Mouse (Mus musculus) limb, embryonic 15.5 days (tissue): ENCODE measurements at regions not wholly inside any gene's neighbourhood (a gene's known extent, or its start where the extent isn't known, plus 50 kb on each side); places are given as distances from the start of the nearest gene placed in this dataset.

Source experiments
- ATAC-seq: fragments of 200-750 bp; cut with Nextera tagmentation; 2 replicates; pipeline ENCODE4 v1.8.0; 2017; ENCODE audit warnings: low read depth, moderate TSS enrichment; ENCODE audit not compliant: insufficient number of reproducible peaks, low FRiP score, low TSS enrichment
- H3K27ac ChIP-seq: fragments of 300-500 bp; sonication (generic); 2 replicates; pipeline ENCODE4 v1.5.1; 2015; ENCODE audit warnings: moderate library complexity, mild to moderate bottlenecking, inconsistent platforms
- H3K27me3 ChIP-seq: fragments of 300-500 bp; sonication (generic); 2 replicates; pipeline ENCODE4 v1.6.1; 2015; ENCODE audit warnings: inconsistent platforms
- H3K36me3 ChIP-seq: fragments of 300-500 bp; sonication (generic); 2 replicates; pipeline ENCODE4 v1.6.1; 2015; ENCODE audit warnings: inconsistent platforms
- H3K4me1 ChIP-seq: fragments of 300-500 bp; sonication (generic); 2 replicates; pipeline ENCODE4 v1.6.1; 2015; ENCODE audit warnings: inconsistent platforms
- H3K4me2 ChIP-seq: fragments of 300-500 bp; sonication (generic); 2 replicates; pipeline ENCODE4 v1.6.1; 2015; ENCODE audit warnings: mild to moderate bottlenecking, inconsistent platforms
- H3K4me3 ChIP-seq: fragments of 300-500 bp; sonication (generic); 2 replicates; pipeline ENCODE4 v1.5.1; 2015; ENCODE audit warnings: mild to moderate bottlenecking, inconsistent platforms
- H3K9ac ChIP-seq: fragments of 300-500 bp; sonication (generic); 2 replicates; pipeline ENCODE4 v1.6.1; 2015; ENCODE audit warnings: inconsistent platforms
- H3K9me3 ChIP-seq: fragments of 300-500 bp; sonication (generic); 2 replicates; pipeline ENCODE4 v1.6.1; 2016; ENCODE audit warnings: inconsistent platforms
- WGBS: fragments of 180-500 bp; shearing (Covaris S2); methylation state at CpG from one replicate; pipeline ENCODE4 v1.1.7; 2015; 5-methylcytosine and 5-hydroxymethylcytosine counted together

GRCm38 (mm10) chr11:23185211-23185610 is 70.6 kb upstream of the Xpo1 start:
- Histone ChIP-seq H3K4me2 (no peak overlapping the region), H3K9ac (no peak overlapping the region), H3K27me3 (no peaks in the 10 kb centered on the region), H3K36me3 (no peaks in the 10 kb centered on the region), H3K4me3 (no peak overlapping the region), H3K9me3 (no peaks in the 10 kb centered on the region), H3K4me1 (no peaks in the 10 kb centered on the region), H3K27ac (no peak overlapping the region)
- WGBS: 85% methylated on average over 2 of the region's 2 CpGs
- no peak for ATAC-seq

DNA sequence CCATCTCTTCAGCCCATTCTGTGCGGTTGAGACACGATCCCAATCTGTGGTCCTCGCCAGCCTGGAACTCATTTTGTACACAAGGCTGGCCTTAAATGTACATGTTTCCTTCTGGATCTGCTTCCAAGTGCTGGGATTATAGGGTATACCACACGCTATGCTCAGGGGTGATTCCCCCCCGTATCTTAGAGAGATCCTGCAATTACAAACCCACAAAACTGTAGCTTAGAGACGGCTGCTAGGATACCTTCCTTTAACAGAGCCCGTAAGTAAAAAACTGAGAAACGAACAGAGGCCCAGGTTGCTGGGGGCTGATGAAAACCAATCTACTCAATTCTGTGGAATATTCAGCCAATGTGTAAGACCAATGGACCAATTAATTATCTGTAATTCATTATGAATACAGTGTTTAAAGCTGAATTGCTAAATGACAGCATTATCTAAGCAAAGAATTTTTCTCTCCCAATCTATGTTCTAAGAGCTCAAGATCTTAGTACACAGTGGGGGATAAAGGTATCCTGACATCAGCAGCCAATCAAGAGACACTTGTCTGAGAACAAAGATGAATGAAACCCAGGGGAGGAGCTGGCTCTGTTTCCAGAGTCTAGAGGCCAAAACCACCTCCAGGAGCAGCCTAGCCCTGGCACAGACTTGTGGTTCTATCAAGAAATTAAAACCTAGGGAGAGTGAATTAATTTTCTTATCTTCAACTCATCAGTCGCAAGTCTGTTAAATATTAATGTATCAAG is 54.0 kb upstream of the Xpo1 start:
- Histone ChIP-seq H3K9ac (no peak overlapping the region), H3K4me2 (no peak overlapping the region), H3K36me3 (no peaks in the 10 kb centered on the region), H3K4me1 (no peaks in the 10 kb centered on the region), H3K9me3 (no peaks in the 10 kb centered on the region), H3K4me3 (no peak overlapping the region), H3K27ac (no peak overlapping the region), H3K27me3 (no peaks in the 10 kb centered on the region)
- no peak for ATAC-seq
- WGBS: 82% methylated on average over 9 of the region's 9 CpGs

GRCm38 (mm10) chr11:23203566-23203965 is 52.3 kb upstream of the Xpo1 start:
- 87% methylated on average over 14 of the region's 14 CpGs for WGBS
- no peak overlapping the region for H3K4me3 ChIP-seq
- H3K27me3 ChIP-seq: no peaks in the 10 kb centered on the region
- no peak overlapping the region for H3K9ac ChIP-seq
- ATAC-seq: no peak
- H3K9me3 ChIP-seq: no peaks in the 10 kb centered on the region
- no peak overlapping the region for H3K27ac ChIP-seq
- H3K4me1 ChIP-seq: no peaks in the 10 kb centered on the region
- H3K4me2 ChIP-seq: no peak overlapping the region
- no peaks in the 10 kb centered on the region for H3K36me3 ChIP-seq

- 70% methylated on average over 12 of the region's 12 CpGs for WGBS
- H3K4me1 ChIP-seq: no peaks in the 10 kb centered on the region
- no peaks in the 10 kb centered on the region for H3K9me3 ChIP-seq
- ATAC-seq: no peak
- H3K27me3 ChIP-seq: no peaks in the 10 kb centered on the region
- no peaks in the 10 kb centered on the region for H3K36me3 ChIP-seq
- no peak overlapping the region for H3K27ac ChIP-seq
- H3K4me2 ChIP-seq: no peak overlapping the region
- no peak overlapping the region for H3K4me3 ChIP-seq
- H3K9ac ChIP-seq: no peak overlapping the region
Measured at GRCm38 (mm10) chr11:23204041-23204440, 51.8 kb upstream of the Xpo1 start.
